Mouse (Mus musculus) spleen, adult 12 weeks (tissue): Measurements from ENCODE around the gene Lcor.

Experiments used
- DNase-seq: peaks from one replicate; pipeline ENCODE4 v3.0.0; 2022; ENCODE audit warnings: low spot score

Lcor gene

DNA sequence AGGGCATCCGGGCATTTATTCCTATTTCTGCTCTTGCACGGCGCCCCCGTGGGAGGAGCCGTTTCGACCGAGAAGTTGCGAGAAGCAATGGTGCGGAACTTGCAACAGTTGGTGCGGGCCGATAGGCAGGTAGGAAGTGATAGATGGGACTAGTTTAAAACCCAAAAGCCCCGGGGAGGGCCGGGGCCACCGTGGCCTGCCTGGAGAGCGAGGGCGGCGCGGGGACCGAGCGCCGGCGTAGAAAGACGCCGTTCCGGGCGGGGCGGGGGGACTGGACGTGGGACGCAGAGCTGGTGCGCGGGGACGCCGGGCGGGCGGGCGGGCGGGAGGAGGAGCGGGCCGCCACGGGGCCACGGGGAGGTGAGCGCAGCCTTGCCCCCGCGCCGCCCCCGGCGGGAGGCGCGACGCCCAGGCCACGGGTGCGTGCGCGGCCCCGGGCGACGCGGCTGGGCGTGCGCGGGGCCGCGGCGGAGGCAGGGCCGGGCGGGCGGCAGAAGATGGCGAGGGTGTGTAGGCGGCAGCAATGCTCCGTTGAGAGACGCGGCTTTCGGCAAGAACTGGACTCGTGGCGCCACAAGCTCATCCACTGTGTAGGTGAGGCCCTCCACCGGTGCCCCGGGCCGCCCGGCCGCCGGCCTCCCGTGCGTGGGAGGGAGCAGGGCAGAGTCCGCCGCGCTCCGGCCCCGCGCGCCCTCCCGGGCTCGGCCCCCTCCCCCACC lies at the start of gene Lcor:
Gene Lcor (plus strand): TSS at position 448 of the 719 bp plus-strand sequence.
- DNase-seq = peak; percentile 74

DNA sequence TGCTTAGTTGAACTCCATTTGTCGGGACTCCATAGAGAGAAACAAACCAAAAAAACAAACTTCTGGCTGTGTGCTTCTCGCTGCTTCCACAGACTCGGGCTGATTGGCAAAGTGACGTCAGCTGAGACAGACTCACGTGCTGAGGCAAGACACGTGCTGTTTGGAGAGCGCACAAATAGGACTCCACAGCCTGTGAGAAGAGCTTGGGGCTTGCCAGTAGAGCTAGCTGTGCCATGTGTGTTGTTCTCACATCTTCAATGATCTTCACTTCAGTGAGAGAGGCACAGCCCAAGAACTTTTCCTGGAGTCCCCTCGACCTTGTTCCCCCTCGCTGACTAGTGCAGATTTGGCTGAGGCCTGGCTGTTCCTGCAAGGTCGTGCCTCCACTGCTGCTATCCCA lies 47.1 kb upstream of the Lcor start:
- DNase-seq = no peak

DNA sequence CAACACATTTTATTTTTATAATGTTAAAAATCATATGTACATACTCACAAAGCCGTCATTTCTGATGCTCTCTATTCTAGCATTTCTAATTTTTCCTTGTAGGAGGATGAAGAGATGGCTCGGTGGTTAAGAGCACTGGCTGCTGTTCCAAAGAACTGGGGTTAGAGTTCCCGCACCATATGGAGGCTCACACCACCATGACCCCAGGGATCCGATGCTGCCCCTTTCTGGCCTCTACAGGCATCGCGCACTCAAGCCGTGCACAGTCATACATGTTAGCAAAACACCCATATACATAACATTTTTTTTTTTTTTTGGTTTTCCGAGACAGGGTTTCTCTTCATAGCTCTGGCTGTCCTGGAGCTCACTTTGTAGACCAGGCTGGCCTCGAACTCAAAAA lies 46.0 kb upstream of the Lcor start:
- DNase-seq = no peak

DNA sequence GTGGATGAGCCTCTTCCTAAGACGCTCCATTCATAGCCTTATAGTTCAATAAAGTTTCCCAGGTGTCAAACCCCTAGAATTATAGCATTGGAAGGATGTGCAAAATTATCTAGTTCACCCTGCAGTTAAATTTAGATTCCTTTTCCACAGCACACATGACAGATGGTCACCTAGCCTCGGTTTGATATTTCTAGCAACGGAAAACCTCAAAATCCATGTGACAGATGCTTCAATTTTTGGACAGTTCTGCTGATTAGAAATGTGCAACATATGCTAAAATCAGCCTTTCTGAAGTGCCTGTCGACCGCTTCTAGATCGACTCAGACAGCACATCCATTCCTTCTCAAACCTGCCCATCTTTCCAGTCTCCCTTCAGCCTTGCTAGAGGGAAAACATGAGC lies 43.5 kb upstream of the Lcor start:
- DNase-seq = no peak

DNA sequence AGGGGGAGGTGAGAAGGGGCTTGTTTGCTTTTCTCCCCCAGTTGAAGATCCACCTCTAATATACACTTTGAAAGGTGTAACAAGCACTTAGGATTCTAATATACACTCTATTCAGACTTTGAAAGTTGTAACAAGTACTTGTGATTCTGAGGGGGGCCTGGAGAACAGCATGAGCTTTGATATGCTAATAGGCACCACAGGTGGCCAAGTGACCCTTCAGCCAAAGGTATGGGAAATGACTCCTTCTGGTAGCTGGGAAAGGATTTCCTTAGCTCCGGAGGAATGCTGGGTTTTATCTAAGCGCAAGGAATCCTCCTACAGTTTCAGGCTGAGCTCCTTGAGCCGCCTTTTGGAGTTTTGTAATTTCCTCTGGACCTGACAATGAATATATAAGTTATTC lies 41.0 kb upstream of the Lcor start:
- no peak for DNase-seq

DNA sequence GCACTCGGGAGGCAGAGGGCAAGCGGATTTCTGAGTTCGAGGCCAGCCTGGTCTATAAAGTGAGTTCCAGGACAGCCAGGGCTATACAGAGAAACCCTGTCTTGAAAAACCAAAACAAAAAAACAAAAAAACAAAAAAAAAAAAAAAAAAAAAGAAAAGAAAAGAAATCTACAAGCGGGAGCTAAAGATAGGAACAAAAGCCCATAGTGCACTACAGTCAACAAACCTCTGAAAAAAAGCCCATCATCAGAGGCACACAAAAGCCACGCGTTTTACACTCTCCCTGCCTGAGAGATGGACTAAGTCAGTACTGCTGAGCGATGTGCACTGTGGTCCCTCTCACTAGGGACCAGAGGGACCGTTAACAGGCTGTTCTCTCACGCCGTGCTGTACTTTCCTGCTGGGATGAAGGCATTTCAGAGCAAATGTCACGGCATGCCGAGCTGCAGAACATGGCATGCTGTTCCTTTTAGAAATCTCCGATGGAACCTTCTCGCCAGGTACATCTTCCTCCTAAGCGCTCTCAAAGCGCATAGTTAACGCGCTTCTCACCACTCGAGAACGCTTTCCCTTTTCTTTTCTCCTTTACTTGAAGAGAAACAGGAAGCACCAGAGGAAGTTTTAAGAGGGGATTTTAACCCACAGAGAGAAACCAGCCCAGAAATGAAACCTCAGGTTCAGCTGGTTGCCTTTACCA lies 40.4 kb upstream of the Lcor start:
- DNase-seq = no peak

DNA sequence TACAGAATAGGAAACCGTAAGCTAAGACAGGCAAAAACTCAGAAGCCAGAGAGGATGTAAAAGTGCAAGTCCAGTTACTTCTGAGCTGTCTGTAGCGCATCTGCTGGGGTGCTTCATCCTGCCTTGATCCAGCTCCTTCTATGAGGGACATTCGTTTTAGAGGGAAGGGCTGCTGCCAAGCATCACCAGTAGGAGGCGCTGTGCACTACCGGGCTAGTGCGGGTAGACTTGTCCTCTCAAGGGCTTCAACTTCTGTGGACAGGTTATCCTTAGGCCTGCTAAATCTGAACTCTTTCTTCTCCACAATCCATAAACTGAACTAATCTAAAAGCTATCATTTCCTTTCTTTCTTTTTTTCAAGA lies 39.8 kb upstream of the Lcor start:
- DNase-seq = peak; percentile 61

DNA sequence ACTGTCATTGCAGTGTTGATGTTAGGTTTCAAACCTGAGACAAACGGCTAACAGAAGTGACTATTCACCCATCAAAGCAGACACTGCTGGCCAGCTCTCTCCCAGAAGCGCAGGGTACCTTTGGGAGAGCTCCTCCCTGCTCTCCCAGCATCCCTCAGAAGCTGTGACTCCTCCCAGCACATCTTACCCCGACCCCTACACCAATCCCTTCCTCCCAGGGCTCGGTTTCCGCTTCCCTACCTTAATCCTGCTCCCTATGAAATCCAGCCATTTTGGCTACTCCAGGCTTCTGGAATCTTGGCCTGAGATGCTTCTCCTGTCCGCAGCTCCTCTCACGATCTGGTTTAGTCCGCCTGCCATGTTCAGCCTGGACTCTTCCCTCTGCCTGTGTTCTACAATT lies 37.9 kb upstream of the Lcor start:
- DNase-seq = no peak

DNA sequence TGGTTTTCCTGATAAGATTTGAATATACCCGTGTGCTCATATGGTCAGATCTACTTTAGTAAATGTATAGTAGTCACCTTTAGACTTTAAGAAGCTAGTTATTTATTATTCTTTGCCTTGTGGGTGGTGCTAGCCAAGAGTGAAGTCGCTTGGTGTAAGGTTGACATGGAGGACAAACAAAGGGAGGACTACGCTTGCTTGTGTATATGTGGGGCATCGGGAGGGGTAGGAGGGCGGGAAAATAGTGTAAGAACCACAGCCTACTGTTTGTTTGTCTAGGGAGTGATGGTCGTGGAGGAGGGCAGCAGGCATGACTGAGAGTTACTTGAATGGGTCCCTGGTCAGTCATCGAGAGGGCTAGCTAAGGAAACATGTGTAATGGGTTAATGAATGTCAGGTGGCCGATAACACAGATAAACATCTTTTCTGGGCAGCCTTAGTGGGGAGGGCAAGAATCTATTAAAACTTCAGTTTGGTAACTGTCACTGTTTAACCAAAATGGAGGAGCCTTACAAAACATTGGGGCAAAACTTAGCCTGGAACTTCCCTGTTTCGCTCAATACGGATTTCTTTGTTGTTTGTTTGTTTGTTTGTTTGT lies 37.3 kb upstream of the Lcor start:
- DNase-seq = no peak

DNA sequence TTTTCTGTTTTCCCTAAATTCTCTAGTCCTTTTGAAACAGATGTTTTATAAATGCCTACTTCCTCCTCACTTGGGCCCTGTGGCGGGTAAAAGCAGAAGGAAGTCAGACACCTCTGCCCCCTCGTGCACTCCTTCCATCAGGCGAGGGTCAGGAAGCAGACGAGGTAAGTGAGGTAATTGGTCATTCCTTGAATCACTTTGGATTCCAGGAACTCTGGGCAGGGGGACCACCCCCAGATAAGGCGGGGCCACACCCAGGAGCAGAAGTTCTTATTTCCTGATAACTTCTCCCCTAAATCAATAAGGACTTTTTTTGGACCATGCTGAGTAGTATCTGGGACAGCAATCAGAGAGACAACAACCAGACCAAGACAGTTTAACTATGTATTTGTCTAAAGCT lies 36.7 kb upstream of the Lcor start:
- DNase-seq = no peak

DNA sequence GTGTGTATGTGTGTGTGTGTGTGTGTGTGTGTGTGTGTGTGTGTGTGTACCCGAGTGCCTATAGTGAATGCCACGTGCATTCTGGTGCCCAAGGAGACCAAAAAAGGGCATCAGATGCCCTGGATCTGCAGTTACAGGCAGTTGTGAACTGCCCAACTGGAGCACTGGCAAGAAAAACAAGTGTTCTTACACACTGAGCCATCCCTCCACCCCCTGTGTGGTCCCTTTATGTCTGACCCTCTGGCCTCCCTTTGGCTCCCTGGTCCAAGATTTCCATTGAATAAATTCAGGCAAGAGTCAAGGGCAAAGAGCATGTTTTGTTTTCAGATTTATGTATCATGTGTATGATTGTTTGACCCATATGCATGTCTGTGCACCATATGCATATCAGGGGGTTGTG lies 35.3 kb upstream of the Lcor start:
- no peak for DNase-seq

DNA sequence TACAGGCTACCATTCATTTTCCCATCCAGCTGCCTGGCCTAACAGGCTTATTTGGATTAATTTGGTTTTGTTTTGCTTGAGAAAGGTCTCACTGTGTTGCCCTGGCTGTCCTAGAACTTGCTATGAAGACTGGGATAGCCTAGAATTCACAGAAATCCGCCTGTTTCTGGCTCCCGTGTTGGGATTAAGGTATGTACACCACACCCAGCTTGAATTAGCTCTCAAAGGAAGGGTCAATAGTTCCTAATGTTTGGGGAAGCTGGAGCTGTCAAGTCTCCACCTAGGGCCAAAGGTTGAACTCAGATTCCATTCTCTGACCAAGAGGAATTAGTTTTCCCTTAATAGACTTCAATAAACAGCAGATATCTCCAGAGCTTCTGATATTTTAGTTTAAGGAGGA lies 34.7 kb upstream of the Lcor start:
- DNase-seq = no peak

DNA sequence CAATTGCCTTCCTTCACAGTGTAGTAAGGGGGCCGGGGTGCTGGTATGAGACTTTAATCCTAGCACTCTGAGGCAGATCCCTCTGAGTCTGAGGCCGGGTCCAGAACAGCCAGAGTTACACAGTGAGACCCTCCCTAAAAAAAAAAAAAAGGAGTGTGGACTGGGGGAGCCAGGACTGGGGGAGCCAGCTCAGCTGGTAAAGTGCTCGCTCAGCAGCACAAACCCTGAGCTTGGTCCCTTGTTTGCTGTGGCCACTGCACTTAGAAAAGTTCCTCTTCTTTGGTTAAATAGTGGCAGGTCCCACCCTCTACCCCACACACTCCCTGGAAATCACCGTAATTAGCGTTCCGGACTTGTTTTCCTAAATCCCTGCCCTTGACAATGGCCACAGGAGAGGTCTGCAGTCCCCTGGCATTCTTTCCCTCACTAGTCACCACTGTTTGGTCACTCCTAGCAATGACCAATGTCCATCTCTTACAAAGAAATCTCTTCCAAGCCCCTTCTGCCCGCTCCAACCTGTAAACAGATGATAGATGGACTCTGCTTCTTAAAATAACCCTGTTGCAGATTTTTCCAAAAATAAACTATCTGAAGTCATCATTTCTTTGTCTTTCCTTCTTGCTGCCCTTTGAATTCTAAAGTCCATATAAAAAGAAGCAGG lies 32.9 kb upstream of the Lcor start:
- DNase-seq = no peak

DNA sequence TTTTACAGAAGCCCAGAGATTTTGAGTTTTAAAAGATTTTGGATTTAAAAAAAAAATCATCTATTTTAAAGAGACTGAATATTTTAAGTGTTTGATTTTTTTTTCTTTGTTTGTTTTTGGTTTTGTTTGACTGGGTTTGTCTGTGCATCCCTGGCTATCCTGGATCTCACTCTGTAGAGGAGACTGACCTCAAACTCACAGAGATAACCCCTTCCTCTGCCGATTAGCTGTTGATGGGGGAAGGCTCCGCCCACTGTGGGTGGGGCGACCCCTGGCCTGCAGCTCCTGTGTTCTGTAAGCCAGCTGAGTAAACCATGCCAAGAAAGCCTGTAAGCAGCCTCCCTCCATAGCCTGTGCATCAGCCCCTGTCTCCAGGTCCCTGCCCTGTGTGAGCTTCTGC lies 30.3 kb upstream of the Lcor start:
- no peak for DNase-seq

DNA sequence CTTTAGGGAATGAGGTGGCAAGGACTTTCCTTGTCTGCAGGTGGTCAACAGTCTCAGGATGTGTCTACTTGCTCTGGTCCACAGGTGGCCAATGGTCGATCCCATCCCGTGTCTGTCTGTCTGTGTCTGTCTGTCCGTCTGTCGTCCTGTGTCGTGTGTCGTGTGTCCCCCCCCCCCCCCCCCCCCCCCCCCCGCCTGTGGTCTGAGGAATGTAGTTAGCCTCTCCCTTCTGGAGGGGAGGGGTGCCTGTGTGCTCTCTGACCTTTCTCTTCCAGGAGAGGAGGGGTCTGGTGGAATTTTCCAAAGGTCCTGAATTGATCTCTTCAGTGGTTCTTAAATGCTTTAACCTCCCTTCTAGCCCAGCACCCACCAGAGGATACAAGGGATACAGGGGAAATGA lies 27.8 kb upstream of the Lcor start:
- DNase-seq = no peak

DNA sequence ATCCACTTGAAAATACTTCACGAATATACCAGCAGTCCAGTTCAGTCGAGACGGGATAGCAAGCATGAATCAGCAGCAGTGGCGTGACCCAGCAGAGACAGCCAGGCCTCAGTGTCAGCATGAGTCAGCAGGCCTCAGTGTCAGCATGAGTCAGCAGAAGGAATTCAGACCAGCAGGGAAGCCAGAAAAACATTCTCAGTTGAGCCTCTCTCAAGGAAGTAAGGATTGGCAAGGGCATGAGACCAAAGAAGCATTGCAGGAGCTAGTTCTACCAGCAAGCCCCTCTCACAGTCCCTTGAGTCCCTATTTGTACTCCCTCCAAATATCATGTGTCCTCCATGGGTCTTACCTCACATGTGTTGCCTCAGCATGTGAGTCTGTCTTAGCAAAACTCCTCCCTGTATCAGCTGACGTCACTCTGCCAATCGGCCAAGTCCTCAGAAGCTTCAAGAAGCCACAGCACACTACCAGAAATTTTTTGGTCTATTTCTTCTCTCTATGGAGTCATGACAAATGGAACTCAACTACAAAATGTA lies 27.3 kb upstream of the Lcor start:
- peak; percentile 72 for DNase-seq

DNA sequence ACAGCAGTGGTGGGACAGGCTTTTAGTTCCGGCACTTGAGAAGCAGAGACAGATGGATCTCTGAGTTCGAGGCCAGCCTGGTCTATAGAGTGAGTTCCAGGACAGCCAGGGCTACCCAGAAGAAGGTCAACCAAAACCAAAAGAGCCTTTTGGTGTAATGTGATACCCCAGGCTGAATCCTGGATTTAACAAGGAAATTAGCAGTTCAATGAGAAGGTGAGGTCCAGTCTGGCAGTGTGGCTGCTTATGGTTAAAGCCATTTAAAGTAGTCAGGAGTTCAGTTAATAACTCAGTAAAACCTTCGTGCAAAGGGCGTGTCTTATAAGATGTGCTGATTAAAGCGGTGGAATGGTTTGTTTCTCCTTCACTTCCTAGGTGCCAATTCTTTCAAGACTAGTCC lies 25.3 kb upstream of the Lcor start:
- DNase-seq = no peak

DNA sequence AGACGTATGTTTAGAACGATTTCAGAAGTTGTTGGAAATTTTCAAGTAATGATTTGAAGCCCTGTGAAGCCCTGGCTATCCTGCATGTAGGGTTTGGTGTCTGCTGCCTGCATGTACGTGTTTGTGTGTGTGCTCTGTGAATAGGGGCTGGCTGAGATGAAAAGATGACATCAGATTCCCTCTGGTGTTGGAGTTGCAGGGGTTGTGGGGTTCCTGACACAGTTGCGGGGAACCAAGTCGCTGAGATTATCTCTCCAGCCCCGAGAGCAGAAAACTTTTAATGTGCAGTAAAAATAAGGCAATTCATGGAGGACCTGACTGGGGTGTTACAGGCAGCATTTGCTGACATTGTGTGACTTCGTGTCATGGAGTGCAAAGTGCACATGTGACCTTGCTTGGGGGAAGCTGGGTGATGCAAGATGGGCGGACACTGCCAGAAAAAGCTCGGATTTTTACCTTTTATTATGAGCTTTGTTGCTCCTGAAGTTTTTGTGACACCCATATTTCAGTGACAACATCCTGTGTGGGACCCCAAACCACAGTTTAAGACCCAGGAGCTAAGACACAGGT lies 20.2 kb upstream of the Lcor start:
- no peak for DNase-seq

DNA sequence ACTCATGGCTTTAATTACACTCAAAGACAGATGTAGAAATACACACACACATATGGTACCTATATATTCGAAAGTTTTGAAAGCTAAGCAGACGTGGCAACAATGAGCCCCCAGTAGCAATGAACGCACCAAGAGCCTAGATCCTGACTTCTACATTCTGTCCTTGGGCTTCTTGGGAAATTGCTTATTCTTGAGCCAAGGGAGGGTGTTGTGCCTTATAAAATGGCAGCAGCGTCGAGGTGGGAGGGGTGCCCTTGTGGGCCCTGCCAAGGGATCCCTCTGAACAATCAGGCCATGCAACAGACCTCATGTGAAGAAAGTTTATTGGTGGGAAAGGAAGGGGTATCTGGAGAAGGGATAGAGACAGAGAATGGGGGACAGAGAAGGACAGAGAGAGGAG lies 18.6 kb upstream of the Lcor start:
- DNase-seq = no peak

DNA sequence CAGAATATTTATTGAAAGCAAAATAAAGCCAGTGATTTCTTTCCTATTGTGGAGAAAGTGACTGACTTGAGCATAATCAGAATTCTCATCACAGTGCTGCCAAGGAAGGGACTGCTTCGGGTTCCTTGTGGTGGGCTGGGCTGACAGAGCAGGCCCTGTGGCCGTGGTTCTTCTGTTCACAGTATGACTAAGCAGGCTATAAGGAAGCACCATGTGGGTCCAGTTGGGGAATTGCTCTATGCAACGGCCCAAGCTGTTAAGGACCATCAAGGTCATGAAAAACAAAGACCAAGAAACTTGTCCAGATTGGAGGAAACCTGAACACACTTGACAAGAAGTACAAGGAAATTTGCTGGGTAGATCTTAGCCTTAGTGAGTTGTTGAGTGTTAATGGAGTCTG lies 16.0 kb upstream of the Lcor start:
- no peak for DNase-seq

DNA sequence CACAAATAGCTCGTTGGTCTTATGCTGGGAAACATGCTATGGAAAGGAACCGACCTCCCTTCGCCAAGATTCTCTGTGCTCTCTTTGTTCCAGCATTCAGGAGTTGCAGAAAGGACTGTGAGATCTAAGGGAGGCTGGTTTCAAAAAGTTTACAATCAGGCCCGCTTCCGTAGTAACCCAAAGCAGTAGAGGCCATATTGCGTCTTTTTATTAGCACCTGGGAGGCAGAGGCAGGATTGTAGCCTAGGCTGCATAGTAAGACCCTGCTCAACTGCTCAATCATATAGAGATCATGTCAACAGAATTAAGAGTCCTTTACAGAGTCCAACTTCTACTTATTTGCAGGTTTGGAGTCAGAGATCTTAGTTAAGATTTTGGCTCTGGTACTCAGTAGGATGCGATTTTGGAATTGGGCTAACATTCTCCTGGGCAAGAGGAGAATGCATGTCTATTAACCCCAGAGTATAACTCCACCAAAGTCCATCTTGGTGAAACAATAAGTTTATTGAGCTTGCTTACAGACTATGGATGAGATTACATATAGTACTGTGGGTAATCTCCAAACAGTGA lies 8.8 kb upstream of the Lcor start:
- DNase-seq = no peak

DNA sequence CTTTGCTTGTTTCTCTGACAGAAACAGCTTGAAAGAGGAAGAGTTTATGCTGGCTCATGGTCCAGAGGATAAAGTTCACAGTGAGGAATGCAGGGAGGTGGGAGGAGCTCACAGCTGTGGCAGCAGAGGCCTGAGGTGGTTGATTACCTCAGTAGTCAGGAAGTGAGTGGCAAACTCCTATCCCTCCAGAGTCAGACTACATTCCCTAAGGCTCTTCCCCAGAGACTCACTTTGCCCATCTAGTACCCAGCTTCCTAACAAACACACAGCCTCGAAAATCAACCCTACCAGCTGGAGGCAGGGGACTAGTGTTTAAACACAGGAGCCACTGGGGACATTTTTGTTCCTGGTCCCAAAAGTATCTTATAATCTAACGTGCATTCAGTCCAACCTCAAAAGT lies 7.5 kb upstream of the Lcor start:
- DNase-seq = no peak
